In genomic region chrX:20798141-20798796, GRCm38 (mm10) we compare ENCODE assay signal across 9 mouse cellular contexts. TPM values are rescaled to one million over a fixed set of nuclear protein-coding genes. Genes with fewer than 3 reads are reported as not detected.
DNase-seq lines count a peak whose midpoint lies in the region; ATAC-seq and TF ChIP-seq lines count a peak whose summit lies in the region.
"Had no signal": no experiment of that assay in that cellular context is flagged by ENCODE, and none has a peak within 500 bp of the region (broad histone marks: within the 10 kb centered on the region; RNA-seq: fewer than 3 reads in every experiment).

No protein-coding gene starts in this region.

- H3K9ac ChIP-seq in ES-Bruce4 (ENCODE audit: low read depth, poor library complexity, severe bottlenecking) = peak overlapping the region; percentile 84
- peak overlapping the region; percentile 35 for H3K9ac ChIP-seq in liver, embryonic 15.5 days
- peak overlapping the region; percentile 59 for H3K9ac ChIP-seq in neural tube, embryonic 12.5 days
- peak overlapping the region; percentile 67 for H3K9ac ChIP-seq in stomach, embryonic 16.5 days (ENCODE audit: low read length)

- H3K4me3 ChIP-seq in ES-Bruce4 (ENCODE audit: low read depth, low read length) = peak overlapping the region; percentile 86
- peak overlapping the region; percentile 96 for H3K4me3 ChIP-seq in cerebellum, adult 2 months (replicated peaks; ENCODE audit: insufficient read depth, low read depth, low read length)
- H3K4me3 ChIP-seq in liver, embryonic 15.5 days (replicated peaks) = peak overlapping the region; percentile 55
- H3K4me3 ChIP-seq in neural tube, embryonic 12.5 days = peak overlapping the region; percentile 39
- peak overlapping the region; percentile 50 for H3K4me3 ChIP-seq in stomach, embryonic 16.5 days (replicated peaks; ENCODE audit: low read length)

- H3K4me1 ChIP-seq in ES-Bruce4 (ENCODE audit: control insufficient read depth, insufficient read depth, low read length) = no peaks in the 10 kb centered on the region
- H3K4me1 ChIP-seq in cerebellum, adult 2 months (ENCODE audit: control insufficient read depth, insufficient read depth, low read length) = no peaks in the 10 kb centered on the region
- H3K4me1 ChIP-seq in liver, embryonic 15.5 days (replicated peaks) = 0 out of 2 replicates have a peak, but pooled peaks cover 5% of the 10 kb centered on the region
- no peaks in the 10 kb centered on the region for H3K4me1 ChIP-seq in neural tube, embryonic 12.5 days
- H3K4me1 ChIP-seq in stomach, embryonic 16.5 days (ENCODE audit: control insufficient read depth, insufficient read depth, low read length) = no peaks in the 10 kb centered on the region

- peak overlapping the region; percentile 80 for H3K27ac ChIP-seq in ES-Bruce4 (ENCODE audit: insufficient read depth, low read length)
- H3K27ac ChIP-seq in cerebellum, adult 2 months (ENCODE audit: insufficient read depth, low read length) = peak overlapping the region; percentile 84
- H3K27ac ChIP-seq in liver, embryonic 15.5 days (replicated peaks) = peak overlapping the region; percentile 74
- H3K27ac ChIP-seq in neural tube, embryonic 12.5 days = peak overlapping the region; percentile 76
- peak overlapping the region; percentile 72 for H3K27ac ChIP-seq in stomach, embryonic 16.5 days (ENCODE audit: low read length)

- intact Hi-C loops in heart, postnatal 36 days (cut with DNase I) = no loop called here

- peaks cover 2% of the 10 kb centered on the region; the same call in 1 of the 2 replicates for H3K36me3 ChIP-seq in ES-Bruce4 (ENCODE audit: control insufficient read depth, insufficient read depth, low read length, poor library complexity, severe bottlenecking)
- no peaks in the 10 kb centered on the region for H3K36me3 ChIP-seq in liver, embryonic 15.5 days (replicated peaks)
- H3K36me3 ChIP-seq in neural tube, embryonic 12.5 days = no peaks in the 10 kb centered on the region
- no peaks in the 10 kb centered on the region for H3K36me3 ChIP-seq in stomach, embryonic 16.5 days (ENCODE audit: control insufficient read depth, insufficient read depth, low read length)
- H3K36me3 ChIP-seq: G1E had no signal

- peak; percentile 91 for ATAC-seq in liver, embryonic 15.5 days (ENCODE audit: insufficient read depth)
- ATAC-seq in neural tube, embryonic 12.5 days (ENCODE audit: low FRiP score, low read depth) = peak; percentile 98
- ATAC-seq in stomach, embryonic 16.5 days (ENCODE audit: insufficient read depth, low FRiP score) = peak; percentile 97

- H3K4me2 ChIP-seq in liver, embryonic 15.5 days = peak overlapping the region; percentile 77
- peak overlapping the region; percentile 56 for H3K4me2 ChIP-seq in neural tube, embryonic 12.5 days (replicated peaks)
- H3K4me2 ChIP-seq in stomach, embryonic 16.5 days (ENCODE audit: low read depth, low read length) = peak overlapping the region; percentile 58

- peak; percentile 23 for TF ChIP-seq CTCF in ES-Bruce4 (IDR thresholded peaks at IDR 0.05; ENCODE audit: low read depth, low read length)
- no peak for TF ChIP-seq CTCF in cerebellum, adult 2 months (IDR thresholded peaks at IDR 0.05; ENCODE audit: borderline replicate concordance, insufficient read depth, low read depth, low read length)

- peak; percentile 83 to 88 for DNase-seq in cerebellum, adult 2 months
- DNase-seq in forelimb bud, embryonic 11.5 days (ENCODE audit: low read depth, low spot score) = peak; percentile 87
- DNase-seq in heart, postnatal 36 days = peak; percentile 42 to 49
- DNase-seq in layer of hippocampus, adult 11-12 months (ENCODE audit: low spot score) = peak; percentile 79

- TF ChIP-seq EP300 in ES-Bruce4 (IDR thresholded peaks at IDR 0.05; ENCODE audit: insufficient read depth, low read depth, low read length) = no peak

- no peaks in the 10 kb centered on the region for H3K9me3 ChIP-seq in ES-Bruce4 (replicated peaks; ENCODE audit: control insufficient read depth, insufficient read depth, low read length, poor library complexity, severe bottlenecking)
- H3K9me3 ChIP-seq in liver, embryonic 15.5 days (replicated peaks) = no peaks in the 10 kb centered on the region
- no peaks in the 10 kb centered on the region for H3K9me3 ChIP-seq in neural tube, embryonic 12.5 days
- no peaks in the 10 kb centered on the region for H3K9me3 ChIP-seq in stomach, embryonic 16.5 days (replicated peaks; ENCODE audit: control insufficient read depth, low read length)
- H3K9me3 ChIP-seq: G1E had no signal

- no peaks in the 10 kb centered on the region for H3K27me3 ChIP-seq in ES-Bruce4 (ENCODE audit: control insufficient read depth, insufficient read depth, low read length, poor library complexity, severe bottlenecking)
- H3K27me3 ChIP-seq in cerebellum, adult 2 months (ENCODE audit: control insufficient read depth, insufficient read depth, low read length) = no peaks in the 10 kb centered on the region
- no peaks in the 10 kb centered on the region for H3K27me3 ChIP-seq in liver, embryonic 15.5 days
- H3K27me3 ChIP-seq in neural tube, embryonic 12.5 days (replicated peaks) = no peaks in the 10 kb centered on the region
- H3K27me3 ChIP-seq in stomach, embryonic 16.5 days (ENCODE audit: control insufficient read depth, insufficient read depth, low read length) = no peaks in the 10 kb centered on the region

- WGBS in cerebellum, adult 2 months = 7% methylated on average over 21 of the region's 21 CpGs
- WGBS in liver, embryonic 15.5 days (ENCODE audit: insufficient replicate concordance) = 9% methylated on average over 19 of the region's 21 CpGs
- WGBS in neural tube, embryonic 12.5 days = 16% methylated on average over 19 of the region's 21 CpGs
- 15% methylated on average over 19 of the region's 21 CpGs for WGBS in stomach, embryonic 16.5 days

- no peak for TF ChIP-seq POLR2A in ES-Bruce4 (IDR thresholded peaks at IDR 0.05; ENCODE audit: insufficient read depth, low read length)
- TF ChIP-seq POLR2A in cerebellum, adult 2 months (IDR thresholded peaks at IDR 0.05; ENCODE audit: borderline replicate concordance, insufficient read depth, low read length) = peak; percentile 48; the same call in 1 of the 2 replicates

RNA-seq across cellular contexts. Expression of gene Araf, which starts 0.7 kb away (rescaled TPM):
- 62.7 and 68.0 TPM in 2 replicates for polyA plus RNA-seq in ES-Bruce4 (2011; ENCODE audit: insufficient read depth, insufficient read length, low read depth, missing spikeins)
- 306 and 313 TPM in 2 replicates for polyA plus RNA-seq in cerebellum, adult 2 months (2012; rRNA removed)
- 10 to 100 TPM; 84.2 to 87.9 TPM for total RNA-seq in heart, postnatal 36 days (2021)
- polyA plus RNA-seq in liver, embryonic 15.5 days (2015; fragmentation: Nextera tagmentation; extraction: Ambion mirVana) = 39.8 and 45.3 TPM in 2 replicates
- polyA plus RNA-seq in neural tube, embryonic 12.5 days (2016; fragmentation: Nextera tagmentation; extraction: Ambion mirVana) = 172 and 181 TPM in 2 replicates
- 121 TPM in 2 replicates for polyA plus RNA-seq in stomach, embryonic 16.5 days (2015; fragmentation: Nextera tagmentation; extraction: Ambion mirVana)

Comparison
In these comparisons a context has a peak if more than half of its experiments do, and no peak if none do; other contexts are left out.
1. Peak in every context shown above with its lines: DNase-seq, ATAC-seq, H3K4me3 ChIP-seq and H3K27ac ChIP-seq.
2. H3K4me3 ChIP-seq: peak in every context shown above with its lines; median percentile 96 in cerebellum, adult 2 months; 86 in ES-Bruce4; 55 in liver, embryonic 15.5 days; 50 in stomach, embryonic 16.5 days; 39 in neural tube, embryonic 12.5 days.